Mouse (Mus musculus): ENCODE measurements at regions not wholly inside any gene's neighbourhood (a gene's known extent, or its start where the extent isn't known, plus 50 kb on each side); places are given as distances from the start of the nearest gene placed in this dataset.
A peak's percentile ranks its signal among the peaks of the same experiment; 100 is the strongest.

- DNase-seq = peak; percentile 37
Measured at GRCm38 (mm10) chr4:89446156-89446716, 135.4 kb upstream of the Cdkn2b start.

- DNase-seq = no peak
Measured at GRCm38 (mm10) chr4:89445214-89446155, 134.6 kb upstream of the Cdkn2b start.

GRCm38 (mm10) chr4:89442526-89442925, 131.7 kb upstream of the Cdkn2b start:
- DNase-seq = no peak

GRCm38 (mm10) chr4:89440821-89441220, 130.0 kb upstream of the Cdkn2b start:
- DNase-seq = no peak

- DNase-seq = no peak
Measured at GRCm38 (mm10) chr4:89440326-89440725, 129.5 kb upstream of the Cdkn2b start.

- no peak for DNase-seq
Measured at GRCm38 (mm10) chr4:89438665-89439064, 127.8 kb upstream of the Cdkn2b start.

GRCm38 (mm10) chr4:89436764-89437163, 125.9 kb upstream of the Cdkn2b start:
- no peak for DNase-seq

GRCm38 (mm10) chr4:89434152-89434551, 123.3 kb upstream of the Cdkn2b start:
- no peak for DNase-seq

- no peak for DNase-seq
Measured at GRCm38 (mm10) chr4:89433528-89433927, 122.7 kb upstream of the Cdkn2b start.

- no peak for DNase-seq
Measured at GRCm38 (mm10) chr4:89431520-89431919, 120.7 kb upstream of the Cdkn2b start.

GRCm38 (mm10) chr4:89428465-89428864, 117.6 kb upstream of the Cdkn2b start:
- DNase-seq = no peak

GRCm38 (mm10) chr4:89427345-89428293, 116.8 kb upstream of the Cdkn2b start:
- peak; percentile 66 for DNase-seq

- DNase-seq = no peak
Measured at GRCm38 (mm10) chr4:89425916-89426315, 115.1 kb upstream of the Cdkn2b start.

GRCm38 (mm10) chr4:89421694-89422354, 111.0 kb upstream of the Cdkn2b start:
- peak; percentile 52 for DNase-seq

- DNase-seq = no peak
Measured at GRCm38 (mm10) chr4:89420868-89421267, 110.0 kb upstream of the Cdkn2b start.

GRCm38 (mm10) chr4:89419507-89419906, 108.7 kb upstream of the Cdkn2b start:
- DNase-seq = no peak

- DNase-seq = no peak
Measured at GRCm38 (mm10) chr4:89405624-89406167, 94.9 kb upstream of the Cdkn2b start.

- no peak for DNase-seq
Measured at GRCm38 (mm10) chr4:89403151-89403550, 92.3 kb upstream of the Cdkn2b start.

- no peak for DNase-seq
Measured at GRCm38 (mm10) chr4:89402324-89402723, 91.5 kb upstream of the Cdkn2b start.

GRCm38 (mm10) chr4:89401696-89402095, 90.9 kb upstream of the Cdkn2b start:
- DNase-seq = no peak

- DNase-seq = no peak
Measured at GRCm38 (mm10) chr4:89400342-89400741, 89.5 kb upstream of the Cdkn2b start.

GRCm38 (mm10) chr4:89399277-89399676, 88.4 kb upstream of the Cdkn2b start:
- DNase-seq = no peak

Data from heart, postnatal 4 days (tissue).